Mouse (Mus musculus) pancreas, adult 10 weeks (tissue): Measurements from ENCODE around the gene Taar4. TPM values are rescaled to one million over a fixed set of nuclear protein-coding genes. Genes with fewer than 3 reads are reported as not detected.

Source experiments
- polyA plus RNA-seq: library from polyadenylated mRNA; stranded (reverse); fragments of 350-450 nt; fragmentation: Illumina TruSeq; extraction: RNeasy Lipid Tissue Mini Kit (QIAGEN cat#74804); gene quantifications from one replicate; pipeline ENCODE4 v1.2.3, GENCODE M21; 2015; ENCODE audit warnings: low read depth, low replicate concordance; ENCODE audit not compliant: insufficient read depth

The Taar4 gene
- not detected for polyA plus RNA-seq

GRCm38 (mm10) chr10:23960444-23960915, at the start of gene Taar4:
Gene Taar4 (plus strand): TSS chr10:23960494.

DNA sequence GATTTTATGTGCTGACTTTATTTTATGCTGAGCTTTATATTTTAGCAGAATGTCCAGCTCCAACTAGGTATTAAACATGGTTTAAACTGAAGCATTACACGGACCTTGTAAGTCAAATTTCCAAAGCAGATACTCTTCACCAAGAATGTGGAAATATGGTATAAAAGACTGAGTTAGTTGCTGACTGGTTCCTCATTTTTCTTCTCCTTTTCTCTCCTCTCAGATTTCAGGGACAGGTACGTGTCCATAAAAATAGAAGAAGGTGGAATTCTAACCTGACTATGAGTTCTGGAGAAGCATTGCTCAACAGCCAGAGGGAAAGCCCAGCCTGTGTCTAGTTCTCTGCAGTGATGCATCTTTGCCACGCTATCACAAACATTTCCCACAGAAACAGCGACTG, 40.2 kb upstream of the Taar4 start, which contains the start of gene Taar1:
Taar1 (plus strand) TSS at position 301 of the 400 bp plus-strand sequence.

GRCm38 (mm10) chr10:23938312-23938711, 22.0 kb upstream of the Taar4 start, which contains the start of gene Taar2:
Gene Taar2 (plus strand): TSS chr10:23938572.

GRCm38 (mm10) chr10:23949508-23950005, 10.7 kb upstream of the Taar4 start, which contains the start of gene Taar3:
Gene Taar3 (plus strand): TSS chr10:23949558.

GRCm38 (mm10) chr10:23970656-23971165, 10.4 kb downstream of the Taar4 start, which contains the start of gene Taar5:
Gene Taar5 (plus strand): TSS chr10:23970706.

DNA sequence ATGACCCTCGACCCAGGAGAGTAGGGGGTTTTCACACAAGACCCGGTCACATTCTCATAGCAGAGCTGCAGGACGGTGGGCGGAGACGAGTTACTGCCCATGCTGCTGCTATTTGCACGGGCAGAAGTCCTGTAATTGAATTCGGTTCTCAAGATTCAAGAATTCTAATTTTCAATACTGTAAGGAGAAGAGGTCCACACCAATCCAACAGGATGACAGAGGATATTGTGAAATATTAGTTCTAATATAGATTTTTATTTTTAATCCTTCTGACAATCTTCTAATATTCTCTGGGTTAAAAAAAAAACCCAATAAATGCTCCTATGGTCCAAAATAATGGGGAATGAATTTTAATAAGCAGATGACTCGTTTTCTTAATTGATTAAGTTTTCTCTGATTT, 25.3 kb downstream of the Taar4 start, which contains the start of gene Taar6:
Taar6 (minus strand) TSS at position 101 of the 400 bp plus-strand sequence.

DNA sequence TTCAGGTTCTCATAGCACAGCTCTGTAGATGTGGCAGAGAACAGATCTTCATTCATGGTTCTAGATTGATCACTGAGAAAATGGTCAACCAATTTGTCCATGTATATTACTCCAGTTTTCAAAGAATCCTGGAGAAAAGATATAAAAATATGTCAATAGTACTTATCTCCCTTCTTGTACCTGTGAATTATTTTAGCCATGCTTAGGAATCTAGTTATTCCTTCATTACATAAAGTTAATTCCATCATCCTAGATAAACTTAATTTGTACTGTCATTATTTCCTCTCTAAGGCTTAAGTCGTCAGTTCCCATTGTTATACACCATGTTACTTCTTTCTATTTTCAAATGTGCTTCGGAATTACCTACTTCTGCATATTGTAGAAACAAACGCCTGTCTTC, 33.1 kb downstream of the Taar4 start, which contains the start of gene Taar7a:
Taar7a (minus strand) TSS at position 101 of the 400 bp plus-strand sequence.

GRCm38 (mm10) chr10:23999639-24000038, 39.3 kb downstream of the Taar4 start, which contains the start of gene Taar7b:
Gene Taar7b (plus strand): TSS chr10:23999939.

Other genes with a start within 250 kb of the Taar4 start
- 1,153 TPM for gene Rps12, start 173.2 kb upstream of the Taar4 start, polyA plus RNA-seq
- gene Slc18b1, start 163.5 kb upstream of the Taar4 start, polyA plus RNA-seq: 2.6 TPM
- gene Vnn3, start 109.0 kb upstream of the Taar4 start, polyA plus RNA-seq: not detected
- gene Vnn1, start 65.8 kb upstream of the Taar4 start, polyA plus RNA-seq: 0.66 TPM
- not detected for gene Taar1, start 40.1 kb upstream of the Taar4 start, polyA plus RNA-seq
- gene Taar2, start 21.9 kb upstream of the Taar4 start, polyA plus RNA-seq: not detected
- gene Taar3, start 10.9 kb upstream of the Taar4 start, polyA plus RNA-seq: not detected
- not detected for gene Taar5, start 10.2 kb downstream of the Taar4 start, polyA plus RNA-seq
- gene Taar6, start 25.2 kb downstream of the Taar4 start, polyA plus RNA-seq: not detected
- gene Taar7a, start 33.0 kb downstream of the Taar4 start, polyA plus RNA-seq: not detected
- gene Taar7b, start 39.4 kb downstream of the Taar4 start, polyA plus RNA-seq: not detected
- not detected for gene Taar7d, start 66.7 kb downstream of the Taar4 start, polyA plus RNA-seq
- not detected for gene Taar7e, start 77.1 kb downstream of the Taar4 start, polyA plus RNA-seq
- gene Taar7f, start 89.0 kb downstream of the Taar4 start, polyA plus RNA-seq: not detected
- not detected for gene Taar8a, start 116.0 kb downstream of the Taar4 start, polyA plus RNA-seq
- not detected for gene Taar8b, start 131.8 kb downstream of the Taar4 start, polyA plus RNA-seq
- gene Taar8c, start 141.4 kb downstream of the Taar4 start, polyA plus RNA-seq: not detected
- gene Taar9, start 149.0 kb downstream of the Taar4 start, polyA plus RNA-seq: not detected
- gene Stx7, start 188.8 kb downstream of the Taar4 start, polyA plus RNA-seq: 11.3 TPM